Mouse (Mus musculus): Measurements from ENCODE around the gene Rars. TPM values are rescaled to one million over a fixed set of nuclear protein-coding genes. Genes with fewer than 3 reads are reported as not detected.

Rars gene
- polyA plus RNA-seq, 1 experiment from 2014 or later, result 55.8 TPM

DNA sequence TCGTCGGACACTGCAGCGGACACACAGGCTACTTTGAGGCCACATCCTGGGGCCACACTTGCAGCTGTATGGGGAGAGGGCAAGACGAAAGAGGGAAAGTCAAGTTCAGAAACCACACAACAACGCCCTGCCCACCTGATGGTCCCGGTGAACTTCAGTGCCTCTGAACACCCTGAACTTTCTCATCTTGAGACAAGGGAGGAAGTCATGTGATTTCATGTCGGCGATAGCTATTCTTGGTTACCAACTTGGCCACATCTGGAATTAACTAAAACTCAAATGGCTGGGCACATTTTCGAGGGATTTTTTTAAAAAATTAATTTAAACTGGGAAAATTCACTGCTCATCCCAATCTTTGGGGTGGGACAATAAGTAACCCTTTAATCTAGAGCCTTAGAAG, 36.7 kb upstream of the Rars start:
- Histone ChIP-seq H3K4me1 (replicated peaks; ENCODE audit: control insufficient read depth, insufficient read depth) (no peaks in the 10 kb centered on the region), H3K4me2 (replicated peaks; ENCODE audit: low read depth) (no peak overlapping the region), H3K4me3 (ENCODE audit: low read depth, low read length) (no peak overlapping the region), H3K27me3 (ENCODE audit: control insufficient read depth, insufficient read depth, low read length) (no peaks in the 10 kb centered on the region), H3K9ac (ENCODE audit: low read length) (no peak overlapping the region), H3K9me3 (ENCODE audit: control insufficient read depth, low read length) (no peaks in the 10 kb centered on the region), H3K27ac (replicated peaks) (no peak overlapping the region), H3K36me3 (ENCODE audit: control insufficient read depth, insufficient read depth, low read length) (peaks cover under 1% of the 10 kb centered on the region; the same call in 1 of the 2 replicates)
- DNase-seq (ENCODE audit: low spot score) (no peak), ATAC-seq (ENCODE audit: low FRiP score, low TSS enrichment) (no peak)
- WGBS, result 87% methylated on average over 9 of the region's 9 CpGs
- TF ChIP-seq EP300 (optimal IDR thresholded peaks at IDR 0.05), result no peak
- TF ChIP-seq CTCF (IDR thresholded peaks at IDR 0.05; ENCODE audit: low read depth), result no peak

- 82% methylated on average over 7 of the region's 7 CpGs for WGBS
- Histone ChIP-seq H3K4me2 (replicated peaks; ENCODE audit: low read depth) (no peak overlapping the region), H3K9me3 (ENCODE audit: control insufficient read depth, low read length) (no peaks in the 10 kb centered on the region), H3K4me3 (ENCODE audit: low read depth, low read length) (no peak overlapping the region), H3K27me3 (ENCODE audit: control insufficient read depth, insufficient read depth, low read length) (no peaks in the 10 kb centered on the region), H3K27ac (replicated peaks) (no peak overlapping the region), H3K4me1 (replicated peaks; ENCODE audit: control insufficient read depth, insufficient read depth) (no peaks in the 10 kb centered on the region), H3K36me3 (ENCODE audit: control insufficient read depth, insufficient read depth, low read length) (no peaks in the 10 kb centered on the region), H3K9ac (ENCODE audit: low read length) (no peak overlapping the region)
- TF ChIP-seq CTCF (IDR thresholded peaks at IDR 0.05; ENCODE audit: low read depth) (no peak), EP300 (optimal IDR thresholded peaks at IDR 0.05) (no peak)
- DNase-seq (ENCODE audit: low spot score) (no peak), ATAC-seq (ENCODE audit: low FRiP score, low TSS enrichment) (no peak)
Measured at GRCm38 (mm10) chr11:35866140-35866539, 31.8 kb upstream of the Rars start.

GRCm38 (mm10) chr11:35864981-35865604, 30.8 kb upstream of the Rars start:
- H3K36me3 ChIP-seq (ENCODE audit: control insufficient read depth, insufficient read depth, low read length), result no peaks in the 10 kb centered on the region
- no peaks in the 10 kb centered on the region for H3K4me1 ChIP-seq (replicated peaks; ENCODE audit: control insufficient read depth, insufficient read depth)
- no peak overlapping the region for H3K9ac ChIP-seq (ENCODE audit: low read length)
- WGBS, result 44% methylated on average over 9 of the region's 9 CpGs
- H3K9me3 ChIP-seq (ENCODE audit: control insufficient read depth, low read length), result no peaks in the 10 kb centered on the region
- no peak overlapping the region for H3K27ac ChIP-seq (replicated peaks)
- H3K4me2 ChIP-seq (replicated peaks; ENCODE audit: low read depth), result no peak overlapping the region
- no peak for DNase-seq (ENCODE audit: low spot score)
- ATAC-seq (ENCODE audit: low FRiP score, low TSS enrichment), result 0 out of 2 replicates have a peak, but pooled peaks have one; percentile 53
- no peaks in the 10 kb centered on the region for H3K27me3 ChIP-seq (ENCODE audit: control insufficient read depth, insufficient read depth, low read length)
- TF ChIP-seq EP300 (optimal IDR thresholded peaks at IDR 0.05) (no peak), CTCF (IDR thresholded peaks at IDR 0.05; ENCODE audit: low read depth) (no peak)
- H3K4me3 ChIP-seq (ENCODE audit: low read depth, low read length), result no peak overlapping the region

DNA sequence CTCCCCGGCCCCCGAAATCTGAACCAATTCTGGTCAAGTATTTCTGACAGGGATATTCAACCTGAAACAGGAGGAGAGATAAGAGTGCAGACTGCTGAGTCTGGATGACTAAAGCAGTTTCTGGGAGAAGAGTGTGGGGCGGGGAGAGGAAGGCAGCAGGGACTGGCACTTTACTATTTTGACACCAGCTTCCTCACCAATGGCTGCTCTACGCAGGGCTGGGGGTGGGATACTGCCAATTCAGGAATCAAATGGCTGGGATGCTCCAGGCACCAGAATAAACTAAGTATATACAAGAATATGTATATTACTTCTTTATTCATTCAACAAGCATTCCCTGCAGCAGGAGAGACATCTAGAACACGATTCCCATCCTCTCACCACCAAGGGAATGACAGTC, 29.3 kb upstream of the Rars start:
- no peaks in the 10 kb centered on the region for H3K4me1 ChIP-seq (replicated peaks; ENCODE audit: control insufficient read depth, insufficient read depth)
- no peak overlapping the region for H3K4me3 ChIP-seq (ENCODE audit: low read depth, low read length)
- 91% methylated on average over 5 of the region's 5 CpGs for WGBS
- H3K27ac ChIP-seq (replicated peaks), result no peak overlapping the region
- no peaks in the 10 kb centered on the region for H3K9me3 ChIP-seq (ENCODE audit: control insufficient read depth, low read length)
- ATAC-seq (ENCODE audit: low FRiP score, low TSS enrichment) (no peak), DNase-seq (ENCODE audit: low spot score) (no peak)
- no peak for TF ChIP-seq EP300 (optimal IDR thresholded peaks at IDR 0.05)
- TF ChIP-seq CTCF (IDR thresholded peaks at IDR 0.05; ENCODE audit: low read depth), result no peak
- no peak overlapping the region for H3K4me2 ChIP-seq (replicated peaks; ENCODE audit: low read depth)
- no peaks in the 10 kb centered on the region for H3K27me3 ChIP-seq (ENCODE audit: control insufficient read depth, insufficient read depth, low read length)
- no peaks in the 10 kb centered on the region; the same call in 1 of the 2 replicates for H3K36me3 ChIP-seq (ENCODE audit: control insufficient read depth, insufficient read depth, low read length)
- no peak overlapping the region for H3K9ac ChIP-seq (ENCODE audit: low read length)

DNA sequence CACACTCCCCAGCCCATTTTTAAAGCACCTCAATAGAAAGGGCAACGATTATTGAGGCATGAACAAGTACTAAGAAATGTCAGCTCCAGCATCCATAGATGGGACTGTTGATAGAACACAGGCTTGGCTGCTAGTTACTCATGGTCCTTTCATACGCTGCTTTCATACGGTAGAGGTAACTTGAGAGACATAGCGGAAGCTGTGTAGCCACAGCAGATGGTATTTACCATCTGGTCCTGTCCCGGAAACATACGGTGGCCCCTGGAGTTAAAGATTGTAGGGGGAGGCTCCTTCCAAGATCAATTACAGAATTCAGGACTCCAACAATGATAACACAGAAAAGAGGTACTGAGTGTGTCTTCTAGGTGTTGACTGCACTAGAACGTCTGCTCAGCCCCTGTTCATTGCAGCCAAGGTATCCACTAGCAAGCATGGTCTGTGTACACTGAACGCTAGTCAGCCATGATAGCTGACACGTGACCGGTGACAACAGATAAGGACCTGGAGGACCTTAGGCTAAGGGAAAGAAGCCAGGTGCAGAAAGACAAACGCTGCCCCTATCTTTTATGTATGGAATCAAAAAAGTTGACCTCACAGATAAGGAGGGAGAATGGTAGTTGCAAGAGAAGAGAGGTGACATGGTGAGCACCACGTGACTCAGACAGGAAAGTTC, 23.2 kb upstream of the Rars start:
- Histone ChIP-seq H3K4me3 (ENCODE audit: low read depth, low read length) (no peak overlapping the region), H3K9ac (ENCODE audit: low read length) (no peak overlapping the region), H3K4me1 (replicated peaks; ENCODE audit: control insufficient read depth, insufficient read depth) (no peaks in the 10 kb centered on the region), H3K27ac (replicated peaks) (no peak overlapping the region), H3K36me3 (ENCODE audit: control insufficient read depth, insufficient read depth, low read length) (no peaks in the 10 kb centered on the region; the same call in 1 of the 2 replicates), H3K9me3 (ENCODE audit: control insufficient read depth, low read length) (no peaks in the 10 kb centered on the region), H3K4me2 (replicated peaks; ENCODE audit: low read depth) (no peak overlapping the region), H3K27me3 (ENCODE audit: control insufficient read depth, insufficient read depth, low read length) (no peaks in the 10 kb centered on the region)
- WGBS, result 64% methylated on average over 12 of the region's 12 CpGs
- ATAC-seq (ENCODE audit: low FRiP score, low TSS enrichment), result peak; percentile 35; the same call in 1 of the 2 replicates
- TF ChIP-seq EP300 (optimal IDR thresholded peaks at IDR 0.05), result no peak
- TF ChIP-seq CTCF (IDR thresholded peaks at IDR 0.05; ENCODE audit: low read depth), result no peak
- no peak for DNase-seq (ENCODE audit: low spot score)
